Mouse (Mus musculus): Measurements from ENCODE around the gene Elf1.

GRCm38 (mm10) chr14:79527704-79528103 lies 46.7 kb downstream of the Elf1 start:
- no peak for TF ChIP-seq CTCF (IDR thresholded peaks at IDR 0.05; ENCODE audit: low read depth, low read length)
- no peak for TF ChIP-seq POLR2A (IDR thresholded peaks at IDR 0.05; ENCODE audit: extremely low read depth, insufficient read depth, low read length)
